Mouse (Mus musculus): ENCODE measurements at regions not wholly inside any gene's neighbourhood (a gene's known extent, or its start where the extent isn't known, plus 50 kb on each side); places are given as distances from the start of the nearest gene placed in this dataset.

DNA sequence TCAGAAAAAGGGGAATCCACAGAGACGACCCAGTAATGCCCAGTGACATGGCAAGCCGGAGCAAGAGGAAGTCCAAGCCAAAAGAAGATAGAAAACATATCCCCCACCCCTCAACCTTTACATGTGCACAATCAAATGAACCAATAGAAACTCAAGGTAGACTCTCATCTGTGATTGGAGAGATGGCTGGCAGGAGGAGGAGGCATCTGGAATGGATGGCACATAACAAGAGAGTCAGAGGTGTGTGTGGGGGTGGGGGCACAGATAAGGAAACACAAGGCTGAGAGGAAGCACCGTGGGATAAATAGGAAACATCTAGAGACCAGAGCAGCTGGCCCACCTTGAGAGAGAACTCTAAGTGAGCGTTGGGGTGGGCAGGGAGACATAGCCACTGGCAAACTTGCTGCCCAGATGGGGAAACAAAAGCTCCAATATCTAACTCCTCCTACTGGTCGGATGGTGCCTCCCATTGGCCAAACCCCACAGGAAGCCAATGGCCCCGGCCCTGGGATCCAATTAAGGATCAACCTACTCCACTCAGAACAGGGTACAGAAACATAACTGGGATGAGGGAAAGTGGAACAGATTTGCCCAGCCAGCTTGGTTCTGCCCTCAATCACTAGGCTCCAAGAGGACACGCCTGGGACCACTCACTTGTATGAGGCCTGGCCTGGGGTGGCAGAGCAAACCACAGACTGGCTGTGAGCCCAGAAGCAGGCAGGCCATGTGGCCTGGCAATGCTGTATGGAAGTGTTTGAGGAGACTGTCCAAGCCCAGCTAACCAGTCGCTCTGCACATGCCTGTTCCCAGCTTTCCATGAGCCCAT lies 357.9 kb downstream of the Bcor start:
- TF ChIP-seq GATA1 (IDR thresholded peaks at IDR 0.05; ENCODE audit: borderline replicate concordance, low read length), result no peak
- TF ChIP-seq FLI1 (IDR thresholded peaks at IDR 0.05; ENCODE audit: low read length), result no peak
